Mouse (Mus musculus): ENCODE measurements around the gene Fermt3. TPM values are rescaled to one million over a fixed set of nuclear protein-coding genes. Genes with fewer than 3 reads are reported as not detected.
A peak's percentile ranks its signal among the peaks of the same experiment; 100 is the strongest.

Gene Fermt3
- polyA plus RNA-seq, 1 experiment, result 41.6 TPM

- peak overlapping the region; percentile 82 for H3K4me3 ChIP-seq (replicated peaks; ENCODE audit: extremely low read depth, low read depth, low read length)
- 12% methylated on average over 13 of the region's 13 CpGs for WGBS
- no peak for DNase-seq
- TF ChIP-seq CTCF (IDR thresholded peaks at IDR 0.05; ENCODE audit: insufficient read depth, low read length), result no peak
- no peak for TF ChIP-seq POLR2A (IDR thresholded peaks at IDR 0.05; ENCODE audit: borderline replicate concordance, extremely low read depth, low read depth, low read length)
- H3K4me1 ChIP-seq (ENCODE audit: control insufficient read depth, insufficient read depth, low read length), result peaks cover 5% of the 10 kb centered on the region
These were observed 21.4 kb upstream of the Fermt3 start for GRCm38 (mm10) chr19:7040637-7041130.

GRCm38 (mm10) chr19:7039841-7040636, 20.8 kb upstream of the Fermt3 start, which contains the start of gene Stip1:
TSS of gene Stip1 (minus strand) at chr19:7039967.
- peak; percentile 99 for DNase-seq
- under 1% methylated on average over 49 of the region's 49 CpGs for WGBS
- Histone ChIP-seq H3K4me3 (replicated peaks; ENCODE audit: extremely low read depth, low read depth, low read length) (peak within 1 kb of the TSS; percentile 82), H3K4me1 (ENCODE audit: control insufficient read depth, insufficient read depth, low read length) (peaks cover 5% of the 10 kb centered on the region)
- TF ChIP-seq POLR2A (IDR thresholded peaks at IDR 0.05; ENCODE audit: borderline replicate concordance, extremely low read depth, low read depth, low read length), result peak; percentile 99
- no peak for TF ChIP-seq CTCF (IDR thresholded peaks at IDR 0.05; ENCODE audit: insufficient read depth, low read length)

- no peak for TF ChIP-seq CTCF (IDR thresholded peaks at IDR 0.05; ENCODE audit: insufficient read depth, low read length)
- no peak for TF ChIP-seq POLR2A (IDR thresholded peaks at IDR 0.05; ENCODE audit: borderline replicate concordance, extremely low read depth, low read depth, low read length)
- DNase-seq, result peak; percentile 54
- under 1% methylated on average over 35 of the region's 35 CpGs for WGBS
- H3K4me3 ChIP-seq (replicated peaks; ENCODE audit: extremely low read depth, low read depth, low read length), result peak overlapping the region; percentile 80
- peaks cover 5% of the 10 kb centered on the region for H3K4me1 ChIP-seq (ENCODE audit: control insufficient read depth, insufficient read depth, low read length)
These were observed 19.9 kb upstream of the Fermt3 start for GRCm38 (mm10) chr19:7039088-7039720.

GRCm38 (mm10) chr19:7034006-7034405, 14.7 kb upstream of the Fermt3 start:
- TF ChIP-seq POLR2A (IDR thresholded peaks at IDR 0.05; ENCODE audit: borderline replicate concordance, extremely low read depth, low read depth, low read length) (no peak), CTCF (IDR thresholded peaks at IDR 0.05; ENCODE audit: insufficient read depth, low read length) (no peak)
- 94% methylated on average over 5 of the region's 5 CpGs for WGBS
- Histone ChIP-seq H3K4me3 (replicated peaks; ENCODE audit: extremely low read depth, low read depth, low read length) (no peak overlapping the region), H3K4me1 (ENCODE audit: control insufficient read depth, insufficient read depth, low read length) (peaks cover under 1% of the 10 kb centered on the region)
- DNase-seq, result no peak

- no peak for TF ChIP-seq CTCF (IDR thresholded peaks at IDR 0.05; ENCODE audit: insufficient read depth, low read length)
- no peak for TF ChIP-seq POLR2A (IDR thresholded peaks at IDR 0.05; ENCODE audit: borderline replicate concordance, extremely low read depth, low read depth, low read length)
- Histone ChIP-seq H3K4me3 (replicated peaks; ENCODE audit: extremely low read depth, low read depth, low read length) (no peak overlapping the region), H3K4me1 (ENCODE audit: control insufficient read depth, insufficient read depth, low read length) (no peaks in the 10 kb centered on the region)
- DNase-seq, result no peak
- 90% methylated on average over 5 of the region's 5 CpGs for WGBS
These were observed 10.3 kb upstream of the Fermt3 start for GRCm38 (mm10) chr19:7029531-7029930.

- Histone ChIP-seq H3K4me3 (replicated peaks; ENCODE audit: extremely low read depth, low read depth, low read length) (no peak overlapping the region), H3K4me1 (ENCODE audit: control insufficient read depth, insufficient read depth, low read length) (no peaks in the 10 kb centered on the region)
- 40% methylated on average over 3 of the region's 3 CpGs for WGBS
- TF ChIP-seq POLR2A (IDR thresholded peaks at IDR 0.05; ENCODE audit: borderline replicate concordance, extremely low read depth, low read depth, low read length) (no peak), CTCF (IDR thresholded peaks at IDR 0.05; ENCODE audit: insufficient read depth, low read length) (peak; percentile 76)
- peak; percentile 37 for DNase-seq
These were observed 964 bp upstream of the Fermt3 start for GRCm38 (mm10) chr19:7020224-7020641.

GRCm38 (mm10) chr19:7018546-7018945, 723 bp downstream of the Fermt3 start:
- TF ChIP-seq POLR2A (IDR thresholded peaks at IDR 0.05; ENCODE audit: borderline replicate concordance, extremely low read depth, low read depth, low read length), result no peak
- TF ChIP-seq CTCF (IDR thresholded peaks at IDR 0.05; ENCODE audit: insufficient read depth, low read length), result no peak
- Histone ChIP-seq H3K4me1 (ENCODE audit: control insufficient read depth, insufficient read depth, low read length) (no peaks in the 10 kb centered on the region), H3K4me3 (replicated peaks; ENCODE audit: extremely low read depth, low read depth, low read length) (peak overlapping the region; percentile 57)
- DNase-seq, result no peak
- WGBS, result 85% methylated on average over 11 of the region's 11 CpGs

- 46% methylated on average over 12 of the region's 12 CpGs for WGBS
- Histone ChIP-seq H3K4me3 (replicated peaks; ENCODE audit: extremely low read depth, low read depth, low read length) (peak overlapping the region; percentile 31), H3K4me1 (ENCODE audit: control insufficient read depth, insufficient read depth, low read length) (no peaks in the 10 kb centered on the region)
- DNase-seq, result no peak
- no peak for TF ChIP-seq CTCF (IDR thresholded peaks at IDR 0.05; ENCODE audit: insufficient read depth, low read length)
- TF ChIP-seq POLR2A (IDR thresholded peaks at IDR 0.05; ENCODE audit: borderline replicate concordance, extremely low read depth, low read depth, low read length), result no peak
These were observed 1.5 kb downstream of the Fermt3 start for GRCm38 (mm10) chr19:7017541-7018457.
